Mouse (Mus musculus) bone marrow, adult 2 months (tissue): Measurements from ENCODE around the gene Hpdl.

ENCODE experiments used
- CTCF ChIP-seq: fragments of 200-500 bp; IDR thresholded peaks from 2 replicates; pipeline ENCODE4 v1.5.1; 2011; ENCODE audit warnings: low read length, control low read depth; ENCODE audit not compliant: control insufficient read depth, insufficient read depth
- POLR2A ChIP-seq: fragments of 200-500 bp; IDR thresholded peaks from 2 replicates; pipeline ENCODE4 v1.6.1; 2011; ENCODE audit warnings: low read depth, mild to moderate bottlenecking, control low read depth, low read length, borderline replicate concordance; ENCODE audit not compliant: control insufficient read depth

DNA sequence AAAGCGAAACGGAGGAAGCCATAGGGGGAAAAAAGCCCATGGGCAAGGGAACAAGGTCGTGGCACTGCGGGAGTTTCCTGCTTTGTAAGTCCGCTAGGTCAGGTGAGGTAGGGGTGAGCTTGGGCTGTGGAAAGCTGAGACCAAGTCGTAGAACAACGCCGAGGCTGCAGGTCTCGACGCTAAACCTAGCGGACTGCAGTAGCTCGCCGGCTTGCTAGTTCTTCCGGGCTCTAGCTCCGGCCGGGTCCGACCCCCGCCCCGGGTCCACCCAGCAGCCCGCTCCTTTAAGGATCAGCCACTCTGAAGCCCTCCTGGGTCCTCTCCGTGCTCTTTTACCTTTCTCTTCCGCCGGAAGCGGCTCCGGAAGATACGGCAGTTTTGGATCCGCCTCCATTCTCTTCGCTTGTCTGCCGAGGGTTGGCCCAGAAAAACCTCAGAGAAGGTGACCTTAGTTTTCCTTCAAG is 3.1 kb upstream of the Hpdl start:
- peak; percentile 30; the same call in 1 of the 2 replicates for TF ChIP-seq POLR2A
- no peak for TF ChIP-seq CTCF
